Mouse (Mus musculus) megakaryocyte progenitor cell, adult 5-6 weeks (primary cell): ENCODE results near the gene 2310009B15Rik. TPM values are rescaled to one million over a fixed set of nuclear protein-coding genes. Genes with fewer than 3 reads are reported as not detected.
A peak's percentile ranks its signal among the peaks of the same experiment; 100 is the strongest.

Experiments used
- ATAC-seq: replicated peaks from 2 replicates; pipeline ENCODE4 v1.8.0; 2016; ENCODE audit warnings: mild to moderate bottlenecking, moderate TSS enrichment, inconsistent platforms; ENCODE audit not compliant: poor library complexity
- total RNA-seq, 2 experiments: library from RNA; stranded (forward) in 1 of 2; stranded (reverse) in 1 of 2; fragments of 157-497, 149-512 nt in 1 of 2; fragments of 200-1000 nt in 1 of 2; gene quantifications; 2 replicates each; pipeline versions ENCODE4 v1.2.3 to v1.2.4; 2015 to 2017

The 2310009B15Rik gene
- total RNA-seq, 2 experiments from 2014 or later, result 17.0 to 25.5 TPM

DNA sequence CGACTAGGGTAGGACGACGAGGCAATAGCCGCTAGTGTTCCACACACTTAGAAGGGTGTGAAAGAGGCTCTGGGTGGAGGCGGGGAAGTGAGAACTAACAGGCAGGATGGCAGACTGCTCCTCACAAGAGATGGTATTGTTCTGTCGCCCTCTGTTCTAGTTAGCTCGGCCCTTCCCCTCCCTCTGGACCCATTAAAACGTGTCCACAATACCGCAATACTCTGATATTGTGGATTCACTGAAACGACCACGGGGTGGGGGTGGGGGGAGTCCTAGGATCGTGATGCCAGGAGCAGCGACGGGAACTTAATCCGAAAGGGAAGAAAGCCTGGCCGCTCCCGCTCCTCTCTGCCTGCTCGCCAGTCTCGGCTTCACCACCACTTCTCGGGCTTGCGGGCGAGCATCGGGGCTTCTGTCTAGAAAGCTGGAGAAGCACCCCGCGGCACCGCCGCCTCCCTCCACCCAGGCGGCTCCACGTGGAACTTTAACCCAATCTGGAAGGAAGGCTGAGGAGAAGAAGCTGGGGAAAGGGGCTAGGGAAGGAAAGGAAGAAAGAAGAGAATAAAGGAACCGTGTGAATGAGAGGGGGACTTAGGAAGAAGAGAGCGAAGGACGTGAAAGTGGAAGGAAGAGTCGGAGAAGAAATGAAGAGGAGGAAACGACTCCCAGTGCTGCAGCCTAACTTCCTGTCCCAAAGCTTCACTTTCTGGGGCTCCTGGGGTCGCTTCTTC, 13.1 kb downstream of the 2310009B15Rik start:
- peak; percentile 32; the same call in 1 of the 2 replicates for ATAC-seq

DNA sequence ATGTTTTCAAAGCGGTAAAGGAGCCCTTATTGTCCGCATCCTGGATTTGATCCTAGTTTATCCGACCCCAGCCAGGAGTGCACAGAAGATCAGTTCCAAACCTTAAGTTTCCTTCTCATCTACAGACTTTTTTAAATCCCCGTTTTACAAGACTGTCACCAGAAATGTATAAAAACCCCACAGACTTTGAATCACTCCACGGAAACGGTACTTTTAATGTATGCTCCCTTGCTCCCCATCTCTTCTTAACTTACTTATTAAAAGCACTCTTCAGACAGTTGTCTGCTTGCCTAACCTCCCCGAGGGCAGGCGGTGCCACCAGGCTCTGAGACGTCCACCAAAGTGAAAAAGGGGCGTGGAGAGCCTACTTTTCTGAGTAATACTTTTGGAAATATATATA, 13.9 kb downstream of the 2310009B15Rik start:
- no peak for ATAC-seq

DNA sequence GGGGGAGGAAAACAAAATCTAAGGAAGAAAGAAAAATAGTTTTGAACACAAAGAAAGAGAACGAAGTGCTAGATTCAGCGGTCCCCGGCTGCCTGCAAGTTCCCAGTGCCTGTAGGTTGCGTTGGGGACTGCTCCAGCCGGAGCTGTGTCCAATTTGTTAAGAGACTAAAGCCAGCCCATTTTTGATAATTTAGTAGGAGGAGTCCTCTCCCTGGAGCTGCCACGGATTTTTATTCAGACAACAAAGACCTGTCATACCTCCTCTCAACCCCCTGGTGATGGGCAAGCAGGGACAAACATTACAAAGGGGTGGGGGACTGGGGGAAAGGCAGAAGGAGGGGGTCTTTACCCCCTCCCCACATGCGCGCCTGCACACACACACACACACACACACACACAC, 14.3 kb downstream of the 2310009B15Rik start:
- ATAC-seq, result no peak

DNA sequence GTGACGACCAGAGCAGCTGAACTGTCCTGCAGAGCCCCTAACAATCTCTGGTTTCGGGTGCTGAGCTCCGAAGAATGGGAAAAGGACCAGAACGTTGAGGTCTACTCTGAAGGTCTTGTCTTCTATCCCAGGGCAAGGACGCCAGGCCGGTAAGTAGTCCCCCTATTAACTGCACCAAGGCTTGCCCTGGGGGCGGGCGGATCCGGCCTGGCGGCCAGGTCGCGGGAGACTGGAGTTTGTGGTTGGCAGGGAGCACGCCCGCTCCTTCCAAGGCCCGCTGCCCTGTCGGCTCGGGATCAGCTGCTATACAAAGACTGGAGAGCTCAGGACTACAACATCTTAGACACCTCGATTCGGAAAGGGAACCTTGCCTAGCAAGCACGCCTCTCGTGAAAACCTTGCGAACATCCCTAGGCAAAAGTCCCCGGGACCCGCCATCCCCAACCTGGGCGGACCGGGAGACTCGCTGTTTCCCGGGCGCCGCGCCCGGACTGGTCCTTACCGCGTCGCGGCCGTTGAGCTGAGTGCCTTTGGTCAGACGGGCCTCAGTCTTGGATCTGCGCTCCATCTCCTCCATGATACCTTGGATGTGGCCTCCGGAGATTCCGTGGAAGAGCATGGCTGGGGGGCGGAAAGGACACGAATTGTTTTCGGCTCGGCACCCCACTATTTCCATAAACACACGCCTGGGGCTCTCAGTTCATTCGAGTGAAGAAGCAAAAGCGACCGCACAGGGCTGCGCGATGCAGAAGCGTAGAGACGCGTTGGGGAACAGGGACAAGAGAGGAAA, 15.2 kb downstream of the 2310009B15Rik start:
- no peak for ATAC-seq

DNA sequence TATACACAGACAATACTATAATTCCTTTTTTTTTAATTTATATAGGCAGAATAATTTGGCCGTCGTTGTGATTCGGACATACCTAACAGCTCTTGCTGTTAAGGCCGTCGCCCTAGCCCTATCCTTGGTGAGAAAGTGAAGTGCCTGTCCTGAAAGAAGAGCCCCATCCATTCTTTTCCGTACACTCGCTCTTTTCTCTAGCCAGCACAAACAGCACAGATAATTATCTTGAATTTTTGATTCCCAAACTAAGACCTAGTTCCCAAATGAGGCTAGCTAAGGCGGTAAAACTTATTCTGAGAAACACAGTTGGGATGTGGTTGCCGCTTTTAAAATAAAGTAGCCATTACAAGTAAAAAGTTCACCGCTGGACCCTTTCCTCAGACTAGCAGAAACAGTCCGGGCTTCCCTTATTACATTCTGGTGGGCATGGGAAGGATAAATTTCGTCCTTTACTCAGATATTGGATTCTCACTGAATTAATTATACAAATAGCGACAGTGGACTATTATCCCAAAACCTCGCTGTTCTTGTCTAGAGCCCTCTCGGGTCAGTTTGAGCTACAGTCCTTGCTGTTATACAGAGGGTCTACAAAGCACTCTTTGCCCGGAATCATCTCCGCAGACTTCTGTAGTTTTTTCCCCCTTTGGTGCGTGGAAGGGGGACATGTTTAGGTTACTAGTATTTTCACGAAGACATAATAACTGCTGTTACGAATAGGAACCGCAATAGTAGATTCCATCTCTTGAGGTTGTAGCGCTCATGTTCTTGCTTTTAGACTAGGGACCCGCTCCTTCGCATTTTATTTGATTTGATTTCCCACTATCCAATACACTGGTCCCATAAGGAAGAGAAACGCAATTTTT, 16.0 kb downstream of the 2310009B15Rik start:
- ATAC-seq, result no peak

DNA sequence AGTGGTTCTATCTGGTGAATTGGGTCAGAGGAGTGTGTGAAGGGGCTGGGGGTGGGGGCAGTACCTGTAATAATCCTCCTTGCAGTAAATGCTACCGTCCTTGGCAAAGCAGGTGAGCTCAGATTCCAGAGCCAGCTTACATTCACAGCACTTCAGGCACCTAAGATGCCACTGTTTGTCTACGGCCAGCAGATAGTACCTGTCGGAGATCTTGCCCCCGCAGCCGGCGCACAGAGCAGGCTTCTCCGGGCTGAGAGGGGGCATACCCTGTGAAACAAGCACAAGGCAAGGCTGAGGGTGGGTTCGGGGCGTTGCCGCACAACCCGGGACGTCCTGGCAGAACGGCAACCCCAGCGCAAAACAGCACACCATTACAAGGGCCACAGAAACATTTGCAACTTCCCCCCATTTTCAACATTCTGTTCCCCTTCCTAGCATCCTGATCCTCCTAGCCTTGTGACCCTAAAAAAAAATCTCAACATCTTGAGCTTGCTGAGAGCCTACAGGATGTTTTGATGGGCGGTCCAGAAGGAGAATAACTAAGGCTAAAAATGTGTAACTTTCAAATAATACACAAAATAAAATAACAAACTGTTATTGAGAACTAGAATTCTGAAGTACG, 16.7 kb downstream of the 2310009B15Rik start:
- ATAC-seq, result no peak

DNA sequence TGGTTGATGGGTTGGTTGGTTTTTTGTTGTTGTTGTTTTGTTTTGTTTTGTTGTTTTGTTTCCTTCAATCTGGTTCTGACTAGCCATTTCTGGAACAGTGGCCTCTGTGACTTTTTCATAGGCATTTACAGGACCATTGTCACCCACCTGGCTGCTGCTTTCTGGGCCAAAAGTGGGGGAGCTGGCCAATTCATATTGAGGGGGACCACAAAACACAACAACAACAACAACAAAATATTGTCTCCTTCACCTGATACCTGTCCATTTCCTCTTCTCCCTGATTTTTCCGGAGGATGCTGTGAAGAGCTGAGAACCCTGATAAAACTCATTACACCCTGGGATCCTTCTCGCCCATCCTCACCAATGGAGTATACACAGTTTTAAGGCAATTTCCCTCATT, 17.4 kb downstream of the 2310009B15Rik start:
- no peak for ATAC-seq

DNA sequence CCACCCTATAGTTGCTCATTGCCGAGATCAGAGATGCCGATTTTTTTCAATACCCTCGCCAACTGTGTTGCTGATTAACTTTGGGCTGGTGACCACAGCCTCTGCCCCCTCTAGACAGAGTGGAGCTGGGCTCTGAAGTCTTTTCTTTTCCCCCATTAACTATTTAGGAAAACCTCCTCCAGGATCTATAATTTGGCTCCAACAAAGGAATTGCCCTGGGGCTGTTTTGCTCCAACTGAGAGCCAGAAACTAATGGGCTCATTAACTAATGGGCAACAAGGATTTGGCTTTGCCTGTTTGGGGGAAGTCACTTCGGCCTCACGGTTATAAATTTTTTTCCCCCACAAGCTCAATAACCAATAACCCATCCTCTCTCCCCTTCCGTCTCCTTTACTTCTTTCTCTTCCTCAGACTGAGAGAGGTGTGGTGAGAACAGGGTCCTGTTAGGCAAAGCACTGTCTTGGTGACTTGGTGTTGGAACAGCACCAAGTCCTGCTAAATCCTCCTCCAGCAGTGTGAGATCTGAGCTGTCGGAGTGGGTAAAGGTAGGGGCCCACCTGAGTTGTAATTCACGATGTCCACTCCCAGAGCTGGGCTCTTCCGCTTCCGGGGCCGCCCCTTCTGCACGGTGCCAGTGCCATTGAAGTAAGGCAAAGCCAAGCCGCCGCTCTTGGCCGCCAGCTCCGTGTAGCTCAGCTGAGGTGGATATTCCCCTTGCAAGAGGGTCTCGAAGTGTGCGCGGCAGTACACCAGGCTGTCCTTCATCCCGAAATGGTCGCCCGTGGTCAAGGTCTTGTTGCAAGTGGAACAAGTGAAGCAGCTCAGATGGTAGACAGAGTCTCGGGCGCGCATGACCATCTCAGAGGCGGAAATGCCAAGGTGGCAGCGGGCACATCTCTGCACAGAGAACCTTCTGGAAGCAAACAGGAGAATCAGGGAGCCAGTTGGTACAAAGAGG, 18.6 kb downstream of the 2310009B15Rik start:
- no peak for ATAC-seq

DNA sequence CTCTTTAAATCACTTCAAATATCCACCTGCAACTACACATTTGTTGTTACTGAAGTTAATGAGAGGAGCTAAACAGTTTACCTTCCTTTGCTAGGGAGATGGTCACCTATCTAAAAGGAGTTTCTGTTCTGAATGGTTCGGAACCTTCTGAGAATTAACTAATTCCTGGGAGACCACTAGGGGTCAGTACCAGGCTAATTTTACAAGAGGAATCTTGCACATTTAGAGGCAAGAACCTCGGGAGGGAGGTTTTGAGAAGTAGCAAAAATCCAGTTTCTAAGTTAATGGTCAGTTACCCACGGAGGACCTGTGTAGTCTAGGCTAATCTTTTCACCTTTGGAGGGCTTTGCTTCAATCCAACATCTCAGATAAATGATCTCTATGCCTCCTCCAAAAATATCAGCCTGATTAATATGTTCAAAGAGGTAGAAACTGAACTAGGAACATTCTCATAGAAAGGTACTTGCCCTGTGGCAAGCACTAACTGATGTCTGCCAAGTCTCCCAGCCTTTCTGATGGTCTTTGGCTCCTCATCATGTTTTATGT, 21.2 kb downstream of the 2310009B15Rik start:
- ATAC-seq, result peak; percentile 52

DNA sequence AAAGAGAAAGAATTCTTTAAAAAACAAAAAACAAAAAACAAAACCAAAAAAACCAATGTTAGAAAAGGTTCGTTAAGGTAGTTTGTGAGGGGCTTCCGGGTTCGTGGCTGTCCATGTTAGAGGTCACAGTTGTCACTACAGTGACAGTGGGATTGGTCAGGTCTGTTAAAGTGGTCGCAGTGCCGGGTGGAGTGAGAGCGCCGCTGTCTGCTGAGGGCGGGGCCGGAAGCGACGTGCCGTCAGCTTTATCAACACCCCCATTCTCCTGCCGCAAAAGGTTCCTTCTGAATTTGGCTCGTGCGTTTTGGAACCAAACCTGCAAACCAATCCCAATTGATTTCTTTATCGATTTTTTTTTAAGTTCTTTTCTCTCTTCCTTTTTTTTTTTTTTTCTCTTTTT, 25.3 kb downstream of the 2310009B15Rik start:
- peak; percentile 96 for ATAC-seq

DNA sequence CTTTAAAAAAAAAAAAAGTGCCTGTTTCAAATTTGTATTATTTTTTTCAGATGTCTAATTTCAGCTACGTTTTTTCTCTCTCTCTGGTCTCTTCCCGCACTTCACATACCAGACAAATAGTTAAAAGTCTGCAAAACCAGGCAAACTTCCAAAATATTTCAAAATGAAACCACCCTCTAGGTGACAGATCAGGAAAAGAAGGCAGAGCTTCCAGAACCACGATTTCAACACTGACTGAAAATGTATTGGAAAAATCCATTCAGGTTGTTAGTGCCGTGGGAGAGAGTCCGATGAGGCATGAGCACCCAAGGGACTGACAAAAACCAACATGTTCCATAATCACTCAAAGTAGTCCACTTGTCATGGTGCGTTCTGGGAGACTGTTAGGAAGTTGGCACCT, 29.8 kb downstream of the 2310009B15Rik start:
- ATAC-seq, result no peak

DNA sequence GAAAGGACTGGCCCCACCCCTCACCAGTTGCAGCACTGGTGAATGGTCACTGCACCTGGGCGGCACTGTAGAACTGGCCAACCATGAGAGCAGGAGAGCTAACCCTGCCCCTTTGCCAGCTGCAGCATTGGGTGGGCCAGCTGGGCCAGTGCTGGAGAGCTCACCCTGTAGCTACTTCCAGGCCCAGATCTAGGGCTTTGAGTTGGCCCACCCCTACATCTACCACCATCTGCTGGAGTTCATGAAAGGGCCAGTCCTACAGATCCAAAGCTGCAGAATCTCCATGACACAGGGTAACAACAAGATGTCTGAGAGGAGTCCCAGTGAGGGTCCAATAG, 33.7 kb downstream of the 2310009B15Rik start:
- ATAC-seq, result peak; percentile 54

DNA sequence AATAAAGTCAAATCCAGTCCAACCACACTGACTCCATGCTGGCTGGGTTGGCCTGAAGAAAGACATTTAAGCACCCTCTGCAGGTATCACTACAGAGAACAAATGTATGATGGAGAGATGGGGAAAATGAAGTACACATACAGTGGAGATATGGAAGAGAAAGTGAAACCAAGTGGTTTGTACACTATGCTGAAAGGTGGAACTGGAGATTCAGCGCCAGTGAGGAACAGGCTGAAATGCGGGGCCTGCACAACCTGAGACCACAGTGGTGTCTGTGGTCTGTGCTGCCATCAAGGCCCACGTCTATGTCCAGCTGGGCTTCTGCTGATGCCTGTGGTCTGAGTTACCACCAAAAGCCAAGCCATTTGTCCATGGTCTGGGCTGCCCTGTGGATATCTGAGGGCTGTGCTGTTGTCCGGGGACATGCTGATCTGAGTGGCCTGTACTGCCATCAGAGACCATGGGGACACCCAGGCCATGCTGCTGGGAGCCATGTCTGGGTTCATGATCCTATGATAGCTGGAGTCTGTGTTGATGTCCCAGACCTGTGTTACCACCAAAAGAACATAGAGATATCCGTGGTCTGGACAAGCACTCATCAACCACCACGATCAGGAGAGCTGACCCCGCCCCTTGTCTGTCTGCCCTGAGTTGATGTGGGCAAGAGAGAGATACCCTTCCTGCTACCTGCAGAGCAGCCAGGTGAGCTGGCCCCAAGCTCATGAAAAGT, 34.2 kb downstream of the 2310009B15Rik start:
- peak; percentile 88 for ATAC-seq

Other genes starting within 250 kb of the 2310009B15Rik start
- 30.2 and 34.6 TPM in 2 replicates for gene Nek7, start 236.7 kb downstream of the 2310009B15Rik start, total RNA-seq (2015)
- 25.8 and 26.6 TPM in 2 replicates for gene Nek7, start 236.7 kb downstream of the 2310009B15Rik start, total RNA-seq (2017)
- not detected in 2 replicates for gene Lhx9, start 8.3 kb downstream of the 2310009B15Rik start, total RNA-seq (2015)
- gene Lhx9, start 8.3 kb downstream of the 2310009B15Rik start, total RNA-seq (2017), result not detected in 2 replicates
- gene Dennd1b, start 106.6 kb upstream of the 2310009B15Rik start, total RNA-seq (2015), result 21.3 and 35.7 TPM in 2 replicates
- 21.5 and 22.6 TPM in 2 replicates for gene Dennd1b, start 106.6 kb upstream of the 2310009B15Rik start, total RNA-seq (2017)